Mouse (Mus musculus) hindbrain, embryonic 13.5 days (tissue): ENCODE measurements around the gene Entpd3. TPM values are rescaled to one million over a fixed set of nuclear protein-coding genes. Genes with fewer than 3 reads are reported as not detected.

Experiments
- ATAC-seq: fragments of 200-750 bp; cut with Nextera tagmentation; 2 replicates; pipeline ENCODE4 v1.8.0; 2017; ENCODE audit warnings: moderate TSS enrichment; ENCODE audit not compliant: low FRiP score
- H3K27ac ChIP-seq: fragments of 300-500 bp; sonication (generic); 2 replicates; pipeline ENCODE4 v1.5.1; 2015; ENCODE audit warnings: inconsistent platforms, mild to moderate bottlenecking, moderate library complexity
- H3K27me3 ChIP-seq: fragments of 300-500 bp; sonication (generic); 2 replicates; pipeline ENCODE4 v1.6.1; 2015; ENCODE audit warnings: mild to moderate bottlenecking, inconsistent platforms
- H3K36me3 ChIP-seq: fragments of 300-500 bp; sonication (generic); 2 replicates; pipeline ENCODE4 v1.6.1; 2015; ENCODE audit warnings: mild to moderate bottlenecking, inconsistent platforms
- H3K4me1 ChIP-seq: fragments of 300-500 bp; sonication (generic); replicated peaks from 2 replicates; pipeline ENCODE4 v1.6.1; 2015; ENCODE audit warnings: inconsistent platforms
- H3K4me2 ChIP-seq: fragments of 300-500 bp; sonication (generic); 2 replicates; pipeline ENCODE4 v1.6.1; 2015; ENCODE audit warnings: inconsistent platforms, mild to moderate bottlenecking, moderate library complexity
- H3K4me3 ChIP-seq: fragments of 300-500 bp; sonication (generic); 2 replicates; pipeline ENCODE4 v1.5.1; 2015; ENCODE audit warnings: mild to moderate bottlenecking, inconsistent platforms
- H3K9ac ChIP-seq: fragments of 300-500 bp; sonication (generic); 2 replicates; pipeline ENCODE4 v1.6.1; 2015; ENCODE audit warnings: mild to moderate bottlenecking, inconsistent platforms
- H3K9me3 ChIP-seq: fragments of 300-500 bp; sonication (generic); 2 replicates; pipeline ENCODE4 v1.6.1; 2016; ENCODE audit warnings: inconsistent platforms
- WGBS: fragments of 180-500 bp; shearing (Covaris S2); methylation state at CpG from one replicate; pipeline ENCODE4 v1.1.7; 2015; 5-methylcytosine and 5-hydroxymethylcytosine counted together
- polyA plus RNA-seq: library from polyadenylated mRNA; unstranded; fragments of >200 nt; fragmentation: Nextera tagmentation; extraction: Ambion mirVana; gene quantifications from 2 replicates; pipeline ENCODE4 v1.2.1, GENCODE M21; 2015

The Entpd3 gene
- polyA plus RNA-seq, 1 experiment from 2014 or later = 1.2 TPM

DNA sequence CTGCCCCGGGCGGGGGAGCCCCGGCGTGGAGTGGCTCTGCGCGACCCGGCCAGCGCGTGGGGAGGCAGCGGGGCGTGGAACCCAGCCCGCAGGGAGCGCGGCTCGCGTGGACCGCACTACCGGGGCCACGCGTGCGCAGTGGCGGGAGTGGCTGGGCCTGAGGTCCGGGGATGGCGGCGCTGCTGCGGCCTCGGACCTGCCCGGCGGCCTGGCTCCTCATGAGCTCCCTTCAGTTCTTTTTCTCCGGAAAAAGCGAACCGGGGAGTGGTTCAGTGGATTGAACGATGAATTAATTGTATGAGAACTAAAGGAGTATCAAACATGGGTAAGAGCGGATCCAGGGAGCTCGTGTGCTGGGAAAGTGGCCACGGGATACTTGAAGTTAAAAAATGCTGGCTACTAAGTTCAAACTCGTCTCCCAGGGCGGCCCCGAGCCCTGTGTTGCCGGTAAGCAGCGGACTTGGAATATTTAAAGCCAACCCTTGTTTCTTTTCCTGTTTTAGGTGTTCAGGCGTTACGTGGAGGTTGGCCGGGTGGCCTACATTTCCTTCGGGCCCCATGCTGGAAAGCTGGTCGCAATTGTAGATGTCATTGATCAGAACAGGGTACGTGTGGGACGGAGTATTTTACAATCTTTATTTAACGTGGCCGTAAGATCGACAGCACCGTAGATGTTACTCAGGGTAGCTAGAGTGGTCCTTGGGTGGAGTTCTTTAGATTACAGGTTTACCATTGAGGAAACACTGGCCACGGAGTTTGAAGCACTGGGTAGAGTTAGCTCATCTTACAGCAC is 32.2 kb downstream of the Entpd3 start:
- Histone ChIP-seq H3K27me3 (peaks cover 2% of the 10 kb centered on the region; the same call in 1 of the 2 replicates), H3K9me3 (no peaks in the 10 kb centered on the region), H3K4me2 (peak overlapping the region; percentile 89), H3K4me1 (peaks cover 33% of the 10 kb centered on the region), H3K9ac (peak overlapping the region; percentile 92), H3K36me3 (peaks cover 40% of the 10 kb centered on the region), H3K4me3 (peak overlapping the region; percentile 90), H3K27ac (peak overlapping the region; percentile 87)
- 1% methylated on average over 53 of the region's 53 CpGs for WGBS
- peak; percentile 81 for ATAC-seq

GRCm38 (mm10) chr9:120575748-120576661 is 36.4 kb downstream of the Entpd3 start:
- Histone ChIP-seq H3K36me3 (peaks cover 40% of the 10 kb centered on the region), H3K27me3 (no peaks in the 10 kb centered on the region), H3K9ac (no peak overlapping the region), H3K4me2 (peak overlapping the region; percentile 86; the same call in 1 of the 2 replicates), H3K27ac (no peak overlapping the region), H3K9me3 (no peaks in the 10 kb centered on the region), H3K4me1 (peaks cover 33% of the 10 kb centered on the region), H3K4me3 (0 out of 2 replicates have a peak overlapping the region, but pooled peaks have one; percentile 60)
- no peak for ATAC-seq
- WGBS = 63% methylated on average over 6 of the region's 6 CpGs

- peaks cover 40% of the 10 kb centered on the region for H3K36me3 ChIP-seq
- no peaks in the 10 kb centered on the region for H3K9me3 ChIP-seq
- peak; percentile 24 for ATAC-seq
- H3K27me3 ChIP-seq = no peaks in the 10 kb centered on the region
- H3K4me2 ChIP-seq = peak overlapping the region; percentile 86
- peak overlapping the region; percentile 60 for H3K4me3 ChIP-seq
- peak overlapping the region; percentile 29 for H3K9ac ChIP-seq
- no peak overlapping the region for H3K27ac ChIP-seq
- H3K4me1 ChIP-seq = peaks cover 32% of the 10 kb centered on the region
- 4% methylated on average over 4 of the region's 4 CpGs for WGBS
These were observed 37.0 kb downstream of the Entpd3 start for GRCm38 (mm10) chr9:120576662-120577013.

GRCm38 (mm10) chr9:120577133-120577651 is 37.6 kb downstream of the Entpd3 start:
- H3K9me3 ChIP-seq = no peaks in the 10 kb centered on the region
- WGBS = under 1% methylated on average over 43 of the region's 43 CpGs
- H3K27me3 ChIP-seq = no peaks in the 10 kb centered on the region
- ATAC-seq = peak; percentile 92
- H3K4me2 ChIP-seq = peak overlapping the region; percentile 86
- H3K9ac ChIP-seq = peak overlapping the region; percentile 90
- peaks cover 30% of the 10 kb centered on the region for H3K4me1 ChIP-seq
- H3K36me3 ChIP-seq = peaks cover 40% of the 10 kb centered on the region
- H3K27ac ChIP-seq = peak overlapping the region; percentile 78
- peak overlapping the region; percentile 60 for H3K4me3 ChIP-seq

DNA sequence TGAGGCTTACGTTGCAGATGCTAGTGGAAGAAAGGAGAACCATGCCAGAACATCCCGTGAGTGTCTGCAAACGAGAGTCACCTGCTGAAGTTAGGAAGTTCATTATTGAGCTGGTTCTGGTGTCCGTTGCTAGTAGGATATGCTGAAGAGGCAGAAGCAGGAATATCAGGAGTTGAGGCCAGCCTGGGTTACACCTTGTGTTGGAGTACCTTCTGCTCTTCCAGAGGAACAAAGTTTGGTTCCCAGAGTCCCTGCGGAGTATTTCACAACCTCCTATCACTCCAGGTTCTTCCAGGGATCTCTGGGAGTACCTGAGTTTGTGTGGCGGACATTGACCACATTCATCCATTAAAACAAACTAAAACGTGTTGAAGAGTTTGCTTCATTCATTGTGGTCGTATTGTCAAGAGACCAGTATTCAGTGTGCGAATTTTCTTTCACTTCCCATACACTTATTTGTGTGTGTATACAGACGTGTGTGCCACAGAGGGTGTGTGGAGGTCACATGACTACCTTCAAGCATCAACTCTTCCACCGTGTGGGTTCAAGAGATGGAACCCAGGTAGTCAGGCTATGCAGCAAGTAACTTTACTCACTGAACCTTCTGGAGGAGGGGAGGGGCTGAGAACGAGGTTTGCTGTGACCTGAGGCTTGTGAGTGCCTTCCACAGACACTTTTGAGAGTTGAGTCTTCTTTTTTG is 38.2 kb downstream of the Entpd3 start:
- peaks cover 30% of the 10 kb centered on the region for H3K4me1 ChIP-seq
- peak overlapping the region; percentile 78; the same call in 1 of the 2 replicates for H3K27ac ChIP-seq
- 58% methylated on average over 12 of the region's 12 CpGs for WGBS
- H3K4me3 ChIP-seq = peak overlapping the region; percentile 60
- ATAC-seq = no peak
- peak overlapping the region; percentile 90 for H3K9ac ChIP-seq
- H3K27me3 ChIP-seq = no peaks in the 10 kb centered on the region
- peaks cover 35% of the 10 kb centered on the region for H3K36me3 ChIP-seq
- peak overlapping the region; percentile 86 for H3K4me2 ChIP-seq
- no peaks in the 10 kb centered on the region for H3K9me3 ChIP-seq

- Histone ChIP-seq H3K27me3 (no peaks in the 10 kb centered on the region), H3K4me2 (no peak overlapping the region), H3K36me3 (peaks cover 27% of the 10 kb centered on the region), H3K27ac (no peak overlapping the region), H3K9me3 (no peaks in the 10 kb centered on the region), H3K9ac (no peak overlapping the region), H3K4me3 (no peak overlapping the region), H3K4me1 (peaks cover 31% of the 10 kb centered on the region)
- WGBS = 63% methylated on average over 6 of the region's 6 CpGs
- ATAC-seq = no peak
These were observed 39.1 kb downstream of the Entpd3 start for GRCm38 (mm10) chr9:120578701-120579100.

DNA sequence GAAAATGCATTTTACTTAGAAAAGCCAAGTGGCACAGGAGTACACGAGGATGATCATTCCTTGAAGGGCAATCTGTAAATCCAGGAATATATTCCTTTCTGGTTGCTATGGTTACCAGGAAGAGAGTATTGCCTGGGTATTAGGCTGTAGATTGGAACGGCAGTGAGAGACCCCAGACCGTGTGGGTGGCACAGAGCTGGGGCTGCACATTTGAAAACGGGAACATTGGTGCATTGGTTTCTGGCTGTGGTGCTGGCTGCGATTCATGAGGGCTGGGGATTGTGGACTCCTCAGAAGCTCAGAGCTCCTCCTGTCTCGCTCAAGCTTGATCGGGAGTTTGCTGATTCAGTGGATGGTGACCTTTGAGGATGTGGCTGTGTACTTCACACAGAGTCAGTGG is 40.2 kb downstream of the Entpd3 start:
- H3K9me3 ChIP-seq = no peaks in the 10 kb centered on the region
- H3K4me2 ChIP-seq = no peak overlapping the region
- H3K4me3 ChIP-seq = no peak overlapping the region
- H3K27me3 ChIP-seq = 0 out of 2 replicates have a peak, but pooled peaks cover under 1% of the 10 kb centered on the region
- H3K4me1 ChIP-seq = peaks cover 31% of the 10 kb centered on the region
- 77% methylated on average over 7 of the region's 7 CpGs for WGBS
- peaks cover 16% of the 10 kb centered on the region for H3K36me3 ChIP-seq
- no peak overlapping the region for H3K9ac ChIP-seq
- ATAC-seq = no peak
- H3K27ac ChIP-seq = no peak overlapping the region

- H3K27me3 ChIP-seq = 0 out of 2 replicates have a peak, but pooled peaks cover 4% of the 10 kb centered on the region
- H3K4me1 ChIP-seq = peaks cover 22% of the 10 kb centered on the region
- H3K9ac ChIP-seq = peak overlapping the region; percentile 67
- WGBS = 29% methylated on average over 20 of the region's 21 CpGs
- 0 out of 2 replicates have a peak overlapping the region, but pooled peaks have one; percentile 15 for H3K27ac ChIP-seq
- peak; percentile 39 for ATAC-seq
- peak overlapping the region; percentile 55 for H3K4me2 ChIP-seq
- H3K9me3 ChIP-seq = no peaks in the 10 kb centered on the region
- H3K4me3 ChIP-seq = peak overlapping the region; percentile 27
- no peaks in the 10 kb centered on the region for H3K36me3 ChIP-seq
These were observed 42.5 kb downstream of the Entpd3 start for GRCm38 (mm10) chr9:120581941-120582618.

- Histone ChIP-seq H3K4me3 (peak overlapping the region; percentile 27), H3K9ac (peak overlapping the region; percentile 67), H3K4me1 (peaks cover 18% of the 10 kb centered on the region), H3K9me3 (no peaks in the 10 kb centered on the region), H3K4me2 (peak overlapping the region; percentile 55), H3K27me3 (0 out of 2 replicates have a peak, but pooled peaks cover 4% of the 10 kb centered on the region), H3K27ac (peak overlapping the region; percentile 15; the same call in 1 of the 2 replicates), H3K36me3 (no peaks in the 10 kb centered on the region)
- peak; percentile 86 for ATAC-seq
- 17% methylated on average over 28 of the region's 28 CpGs for WGBS
These were observed 43.1 kb downstream of the Entpd3 start for GRCm38 (mm10) chr9:120582619-120583308.

DNA sequence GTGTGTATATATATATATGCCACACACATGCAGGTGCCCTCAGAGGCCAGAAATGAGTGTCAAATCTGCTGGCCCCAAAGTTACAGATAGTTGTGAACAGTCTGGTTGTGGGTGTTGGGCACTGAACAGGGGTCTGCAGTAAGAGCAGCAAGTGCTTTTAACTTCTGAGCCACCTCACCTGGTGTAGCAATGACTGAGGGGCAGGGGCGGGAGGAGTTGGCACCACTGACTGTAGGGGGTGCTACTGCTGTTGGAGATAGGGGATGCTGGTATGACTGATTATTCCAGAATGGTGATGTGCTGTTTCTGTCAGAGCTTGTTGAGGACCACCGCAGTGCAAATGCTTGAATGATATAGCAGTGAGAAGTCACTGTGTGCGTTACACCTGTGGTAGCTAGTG is 43.7 kb downstream of the Entpd3 start:
- Histone ChIP-seq H3K27me3 (0 out of 2 replicates have a peak, but pooled peaks cover 4% of the 10 kb centered on the region), H3K36me3 (no peaks in the 10 kb centered on the region), H3K9ac (no peak overlapping the region), H3K4me3 (0 out of 2 replicates have a peak overlapping the region, but pooled peaks have one; percentile 20), H3K4me1 (peaks cover 14% of the 10 kb centered on the region), H3K9me3 (no peaks in the 10 kb centered on the region), H3K4me2 (peak overlapping the region; percentile 55), H3K27ac (no peak overlapping the region)
- WGBS = 82% methylated on average over 3 of the region's 3 CpGs
- ATAC-seq = no peak
